Mouse (Mus musculus): ENCODE results near the gene Kcnk16.
A peak's percentile ranks its signal among the peaks of the same experiment; 100 is the strongest.

Kcnk16 gene

GRCm38 (mm10) chr14:20229437-20229836 is 39.6 kb downstream of the Kcnk16 start:
- DNase-seq: no peak

DNA sequence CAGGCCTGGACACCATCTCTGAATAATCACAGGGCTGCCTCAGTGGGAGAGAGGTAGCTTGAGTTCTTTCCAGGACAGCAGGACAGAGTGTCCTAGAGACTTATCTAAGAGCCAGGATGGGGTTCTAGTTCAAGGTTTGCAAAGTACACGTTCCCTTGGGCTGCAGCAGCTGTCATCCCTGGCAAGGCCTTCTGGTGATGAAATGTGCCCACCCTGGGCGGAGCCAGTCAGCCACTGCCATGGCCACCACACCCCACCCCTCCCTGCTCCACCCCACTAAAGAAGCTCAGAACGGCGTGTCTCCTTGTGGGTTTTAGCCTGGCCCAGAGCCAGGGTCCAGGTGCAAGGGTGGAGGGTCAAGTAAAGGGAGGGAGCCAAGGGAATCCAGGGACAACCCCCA is 40.7 kb downstream of the Kcnk16 start:
- DNase-seq: no peak

- no peak for DNase-seq
Measured at GRCm38 (mm10) chr14:20226982-20227381, 42.0 kb downstream of the Kcnk16 start.

DNA sequence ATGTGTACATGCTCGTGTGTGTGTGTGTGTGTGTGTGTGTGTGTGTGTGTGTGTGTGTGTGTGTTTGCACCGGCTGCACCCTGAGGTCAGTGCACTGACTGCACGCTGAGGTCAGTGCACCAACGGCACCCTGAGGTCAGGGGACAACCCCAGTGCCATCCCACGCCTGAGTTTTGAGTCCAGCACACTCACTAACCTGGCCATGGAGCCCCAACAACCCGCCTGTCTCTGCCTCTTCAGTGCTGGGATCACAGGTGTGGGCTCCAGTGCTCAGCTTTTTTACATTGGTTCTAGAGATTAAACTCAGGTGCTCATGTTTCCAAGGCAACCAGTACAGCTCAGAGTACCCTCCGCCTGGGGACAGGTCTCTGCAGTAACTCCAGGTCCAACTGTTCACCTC is 42.5 kb downstream of the Kcnk16 start:
- DNase-seq: no peak

DNA sequence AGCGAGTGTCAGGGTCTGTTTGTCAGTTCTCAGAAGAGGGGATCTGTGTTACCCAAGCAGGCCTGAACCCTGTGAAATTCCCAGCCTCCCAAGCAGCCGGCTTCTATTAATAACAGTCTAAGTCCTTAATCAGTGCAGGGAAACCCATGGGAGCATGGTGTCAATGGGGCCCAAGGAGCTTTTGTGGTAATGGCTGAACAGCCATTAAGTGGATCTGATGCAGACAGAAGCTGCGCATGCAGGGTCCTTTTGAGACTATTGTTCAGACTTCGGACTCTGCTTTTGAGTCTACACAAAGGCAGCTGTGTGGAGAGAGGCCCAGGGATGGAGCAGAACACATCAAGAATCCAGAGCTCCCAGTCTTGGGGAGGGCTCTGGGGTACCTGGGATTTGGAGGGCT is 43.5 kb downstream of the Kcnk16 start:
- DNase-seq: no peak

DNA sequence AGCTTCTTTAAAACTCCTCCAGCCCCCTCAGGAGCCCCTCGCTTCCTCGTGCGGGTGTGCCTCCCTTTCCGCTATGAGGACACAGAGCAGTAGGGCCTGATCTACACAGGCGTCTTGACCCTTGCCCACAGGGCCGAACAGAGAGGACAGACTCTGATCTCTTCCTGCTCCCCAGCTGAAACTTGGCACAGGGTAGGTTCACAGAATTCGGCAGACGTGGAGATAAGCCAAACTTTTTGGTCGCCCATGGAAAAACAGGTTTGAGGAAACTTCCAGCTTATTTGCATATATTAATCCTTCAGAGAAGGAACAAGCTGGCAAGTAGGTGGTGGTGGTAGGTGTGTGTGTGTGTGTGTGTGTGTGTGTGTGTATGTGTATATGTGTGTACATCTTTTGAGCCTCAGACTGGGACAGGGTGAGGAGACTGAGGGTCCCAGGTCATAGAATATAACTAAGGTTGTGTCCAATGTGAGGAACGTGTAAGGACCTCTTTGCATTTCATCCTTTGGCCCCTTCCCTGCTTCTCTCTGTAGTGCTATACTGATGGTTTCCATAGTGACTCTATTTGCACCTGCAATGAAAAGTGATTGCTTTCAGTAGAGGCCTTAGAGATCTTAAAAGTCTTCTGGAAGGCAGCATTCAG is 44.3 kb downstream of the Kcnk16 start:
- DNase-seq: no peak

- peak; percentile 44 for DNase-seq
Measured at GRCm38 (mm10) chr14:20224163-20224562, 44.8 kb downstream of the Kcnk16 start.

DNA sequence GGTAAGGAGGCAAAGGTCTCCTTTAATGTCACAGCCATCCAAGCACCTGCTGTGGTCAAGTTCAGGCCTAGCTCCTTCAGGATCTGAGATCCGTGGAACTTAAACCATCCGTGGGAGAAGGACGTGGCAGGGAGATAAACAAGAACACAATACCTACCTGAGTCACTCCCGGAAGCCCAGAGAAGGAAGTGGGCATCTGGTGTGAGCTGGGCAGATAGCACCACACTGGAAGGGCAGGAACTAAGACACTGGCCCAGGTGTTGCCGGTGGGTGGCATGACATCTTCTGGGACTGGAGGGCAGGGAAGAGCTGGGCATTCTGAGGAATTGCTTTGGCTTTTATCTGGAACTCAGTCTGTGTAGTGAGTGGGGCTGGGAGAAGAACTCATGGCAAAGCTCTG is 45.7 kb downstream of the Kcnk16 start:
- no peak for DNase-seq

GRCm38 (mm10) chr14:20221083-20221482 is 47.9 kb downstream of the Kcnk16 start:
- no peak for DNase-seq

DNA sequence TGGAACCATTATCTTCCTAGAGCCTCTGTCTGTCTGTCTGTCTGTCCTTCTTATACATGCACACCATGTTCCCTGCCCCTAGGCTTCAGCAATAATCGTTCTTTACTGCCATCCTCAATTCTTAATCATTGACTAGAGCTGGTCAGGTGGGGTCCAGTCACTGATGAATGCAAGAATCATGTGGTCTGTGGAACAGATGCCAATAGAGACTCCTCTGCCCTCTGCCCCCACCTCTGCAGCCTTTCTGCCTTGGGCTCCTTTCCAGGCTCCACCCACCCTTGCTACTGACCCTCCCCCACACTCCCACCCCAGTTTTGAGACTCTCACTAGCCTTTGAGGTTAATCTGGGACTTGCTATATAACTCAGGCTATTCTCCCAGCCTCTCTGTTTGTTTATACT is 49.1 kb downstream of the Kcnk16 start:
- DNase-seq: no peak

DNA sequence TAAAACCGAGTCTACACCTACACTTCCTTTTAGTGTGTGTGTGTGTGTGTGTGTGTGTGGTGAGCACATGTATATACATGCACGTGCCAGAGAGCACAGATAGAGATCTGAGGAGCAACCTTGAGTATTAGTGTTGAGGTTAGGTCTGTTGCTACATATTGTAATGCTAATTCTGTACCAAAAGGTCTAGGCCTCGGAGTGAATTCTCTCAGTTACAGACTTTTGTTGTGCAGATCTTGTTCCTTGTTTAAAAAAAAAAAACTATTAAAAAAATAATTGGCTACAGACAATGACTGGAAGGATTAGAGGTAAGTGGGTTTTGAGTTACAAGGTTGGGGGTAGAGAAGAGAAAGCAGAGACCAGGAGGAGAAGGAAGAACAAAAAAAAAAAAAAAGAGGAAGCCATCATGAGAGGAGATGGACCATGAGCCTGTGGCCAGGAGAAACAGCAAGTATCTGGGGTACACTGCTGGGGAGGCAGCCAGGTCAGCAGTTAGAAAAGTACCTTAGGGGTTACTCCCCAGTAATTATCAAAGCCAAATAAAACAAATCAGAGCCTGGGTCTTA is 51.6 kb downstream of the Kcnk16 start:
- DNase-seq: no peak

DNA sequence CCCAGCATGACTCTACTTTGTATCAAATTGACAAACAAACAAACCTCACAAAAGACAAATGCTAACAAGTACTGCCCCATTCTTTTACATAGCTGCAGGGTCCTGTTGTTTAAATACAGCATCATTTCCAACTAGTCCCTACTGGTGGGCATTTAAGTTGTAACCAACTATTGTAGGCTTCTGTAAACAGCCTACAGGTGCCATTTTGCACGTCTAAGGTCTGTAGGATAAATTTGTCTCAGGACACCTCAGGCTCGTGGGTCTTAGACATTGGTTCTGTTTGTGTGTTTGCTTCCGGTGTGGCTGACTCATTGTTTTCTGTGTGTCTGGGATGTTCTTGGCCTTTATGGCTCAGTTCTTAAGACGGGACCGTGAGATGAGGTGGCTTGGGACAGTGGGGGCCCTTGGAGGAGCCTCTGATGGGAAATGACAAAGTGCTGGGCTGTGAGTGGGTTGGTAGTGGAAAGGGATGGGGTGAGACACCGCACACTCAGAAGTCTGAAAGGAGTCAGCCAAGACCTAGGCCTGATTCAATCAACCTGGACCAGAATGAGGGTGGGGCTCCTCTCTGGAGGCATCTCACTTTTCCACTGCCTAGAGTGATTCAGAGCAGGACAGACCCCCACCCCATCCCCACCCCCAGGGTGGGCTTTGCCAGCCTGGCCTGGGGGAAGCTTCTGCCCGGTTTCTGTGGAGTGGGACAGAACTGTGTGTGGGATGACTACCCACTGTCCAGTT is 52.3 kb downstream of the Kcnk16 start:
- no peak for DNase-seq

GRCm38 (mm10) chr14:20215826-20216225 is 53.2 kb downstream of the Kcnk16 start:
- peak; percentile 23 for DNase-seq

- DNase-seq: peak; percentile 54
Measured at GRCm38 (mm10) chr14:20214125-20214524, 54.9 kb downstream of the Kcnk16 start.

DNA sequence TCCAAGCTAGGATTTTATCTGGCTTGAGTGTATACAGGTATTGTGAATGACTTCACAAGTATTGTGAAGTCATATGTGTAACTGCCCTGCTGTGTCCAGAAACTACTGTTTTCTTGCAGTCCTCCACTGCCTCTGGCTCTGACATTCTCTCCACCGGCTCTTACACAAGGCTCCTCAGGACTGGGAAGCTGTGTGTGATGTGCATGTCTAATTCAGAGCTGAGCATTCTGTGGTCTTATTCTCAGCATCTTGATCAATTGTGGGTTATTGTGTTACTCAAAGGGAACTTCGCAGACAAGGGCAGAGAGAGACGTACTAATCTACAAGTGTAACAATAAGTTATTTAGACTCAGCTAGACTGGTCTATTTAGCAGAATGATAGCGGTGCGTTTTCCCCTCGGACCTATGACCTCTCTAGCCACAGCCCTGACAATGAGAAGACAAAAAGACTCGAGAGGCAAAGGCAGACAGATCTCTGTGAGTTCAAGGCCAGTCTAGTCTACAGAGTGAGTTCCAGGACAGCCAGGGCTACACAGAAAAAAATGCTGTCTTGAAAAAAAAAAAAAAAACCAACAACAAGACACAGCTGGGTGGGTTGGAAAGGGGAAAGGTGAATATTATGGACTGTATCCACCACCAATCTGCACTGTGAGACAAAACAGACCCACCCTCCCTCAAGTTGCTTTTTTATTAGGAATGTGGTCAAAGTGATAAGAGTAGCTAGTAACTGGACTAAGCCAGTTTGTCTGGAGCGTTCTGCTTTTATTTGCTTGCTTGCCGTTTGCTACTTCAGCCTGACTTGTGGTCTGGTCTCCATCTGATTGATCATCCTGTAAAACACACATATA is 57.0 kb downstream of the Kcnk16 start:
- no peak for DNase-seq

All from lung, postnatal 36 days (tissue).